Mouse (Mus musculus) brain, embryonic 14.5 days (tissue): ENCODE results near the gene Cd44.

Experiments
- CTCF ChIP-seq: fragments of 200-500 bp; IDR thresholded peaks from 2 replicates; pipeline ENCODE4 v1.5.1; 2012; ENCODE audit warnings: inconsistent platforms, mild to moderate bottlenecking, moderate library complexity, borderline replicate concordance; ENCODE audit not compliant: insufficient read depth, insufficient read length; ENCODE audit errors: extremely low read depth
- POLR2A ChIP-seq: fragments of 200-500 bp; IDR thresholded peaks from 2 replicates; pipeline ENCODE4 v1.6.1; 2012; ENCODE audit warnings: mild to moderate bottlenecking, inconsistent platforms, borderline replicate concordance; ENCODE audit not compliant: poor library complexity, insufficient read depth, insufficient read length, severe bottlenecking; ENCODE audit errors: extremely low read depth

DNA sequence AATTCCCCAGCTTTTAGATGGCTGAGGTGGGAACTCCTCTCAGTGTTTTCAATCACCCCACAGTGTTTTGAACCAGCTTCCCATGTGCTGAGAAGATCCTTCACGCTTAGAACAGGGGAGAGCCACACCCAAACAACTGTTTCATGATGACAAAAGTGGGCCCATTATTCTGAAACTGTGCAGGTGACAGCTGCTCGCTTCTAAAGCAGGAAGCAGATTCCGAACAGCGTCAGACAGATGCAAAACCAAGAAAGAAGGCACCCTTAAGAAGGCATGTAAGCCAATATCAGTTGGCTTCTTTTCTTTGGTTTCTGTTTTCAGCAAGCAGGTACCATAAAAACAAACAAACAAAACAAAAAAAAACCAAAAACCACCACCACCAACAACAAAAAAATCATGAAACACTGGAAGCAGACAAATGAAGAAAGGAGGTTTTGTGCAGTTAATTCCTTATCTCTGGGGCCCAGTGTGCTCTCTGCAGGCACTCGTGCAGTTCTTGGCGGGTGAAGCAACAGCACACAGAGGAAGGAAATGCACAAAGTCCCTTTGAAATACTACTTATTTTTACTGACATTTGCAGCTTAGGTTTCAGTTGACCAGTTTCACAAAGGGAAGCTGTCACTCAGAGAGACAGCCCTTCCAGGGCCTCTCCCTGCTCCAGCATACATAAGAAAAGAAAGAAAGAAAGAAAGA, 33.9 kb downstream of the Cd44 start:
- TF ChIP-seq POLR2A = no peak
- TF ChIP-seq CTCF = no peak
